Mouse (Mus musculus) kidney, adult 8-10 months (tissue): ENCODE results near the gene Mov10.
"Not testable (repeated sequence)": the region's sequence is repeated elsewhere in the genome, so short reads cannot be mapped to it uniquely, and the experiment has no call there.

ENCODE experiments used
- DNase-seq, 2 experiments: peaks; one replicate each; pipeline ENCODE4 v3.0.0; 2022

The Mov10 gene

GRCm38 (mm10) chr3:104817991-104818748 is at the start of gene Mov10:
Mov10 (minus strand) TSS chr3:104818563.
- DNase-seq: peak; percentile 84 to 87

- not testable (repeated sequence) for DNase-seq
These were observed 48.3 kb upstream of the Mov10 start for GRCm38 (mm10) chr3:104866674-104867073.

- no peak for DNase-seq
These were observed 47.0 kb upstream of the Mov10 start for GRCm38 (mm10) chr3:104865341-104865788.

DNA sequence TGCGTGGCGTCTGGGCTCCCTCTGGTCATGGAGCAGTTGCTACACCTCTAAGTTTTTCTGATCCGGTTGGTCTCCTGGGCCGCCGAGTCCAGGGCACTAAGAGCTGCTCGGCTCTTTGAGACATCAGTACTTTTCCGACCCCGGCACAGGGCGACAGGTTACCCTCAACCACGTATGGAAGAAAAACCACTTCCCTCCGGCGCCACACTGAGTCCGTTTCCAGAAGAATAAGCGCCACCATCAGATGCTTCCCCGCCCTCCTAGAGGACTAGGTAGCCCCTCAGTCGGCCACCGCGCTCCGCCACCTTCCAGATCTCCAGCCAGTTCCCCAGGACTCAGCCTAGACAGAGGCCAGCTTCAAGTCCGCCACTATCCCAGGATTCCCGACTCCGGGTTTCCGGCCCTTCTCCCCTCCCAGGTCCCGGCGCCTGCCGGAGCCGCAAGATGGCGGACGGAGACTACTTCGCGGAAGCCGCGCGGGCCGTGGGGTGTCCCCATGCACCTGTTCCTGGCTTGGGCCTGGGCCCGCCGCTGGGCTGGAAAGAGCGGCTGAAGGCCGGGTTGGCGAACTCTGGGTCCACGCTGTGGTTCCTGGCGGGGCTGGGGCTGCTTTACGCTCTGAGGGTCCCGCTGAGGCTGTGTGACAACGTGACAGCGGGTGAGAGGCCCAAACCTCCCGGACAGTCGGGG is 46.4 kb upstream of the Mov10 start:
- peak; percentile 89 to 90 for DNase-seq

- peak; percentile 89 for DNase-seq
These were observed 45.7 kb upstream of the Mov10 start, which contains the start of the genes St7l and Capza1 for GRCm38 (mm10) chr3:104863786-104864650. St7l (plus strand) TSS chr3:104864005. Capza1 (minus strand) TSS chr3:104864505.

- no peak for DNase-seq
These were observed 40.2 kb upstream of the Mov10 start for GRCm38 (mm10) chr3:104858560-104858959.

GRCm38 (mm10) chr3:104856106-104856505 is 37.7 kb upstream of the Mov10 start:
- no peak for DNase-seq

GRCm38 (mm10) chr3:104854866-104855265 is 36.5 kb upstream of the Mov10 start:
- no peak for DNase-seq

- no peak for DNase-seq
These were observed 36.1 kb upstream of the Mov10 start for GRCm38 (mm10) chr3:104854465-104854864.

DNA sequence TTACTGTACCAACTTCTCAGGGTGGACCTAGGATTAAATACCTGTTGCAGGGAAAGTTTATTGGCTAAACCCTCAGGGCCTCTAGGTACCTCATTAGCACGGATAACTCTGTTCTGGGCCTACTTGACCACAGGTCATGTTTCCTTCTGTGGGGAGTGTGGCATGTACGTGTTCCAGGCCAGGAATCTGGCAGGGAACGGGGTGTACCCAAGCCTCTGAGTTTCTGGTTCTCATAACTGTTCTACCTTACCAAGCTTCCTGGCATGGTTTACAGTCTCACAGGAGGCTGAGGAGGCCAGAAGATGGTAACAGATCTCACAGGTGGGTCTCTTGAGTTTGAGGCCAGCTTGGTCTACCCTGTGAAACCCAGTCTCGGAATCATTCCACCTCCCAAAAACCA is 28.2 kb upstream of the Mov10 start:
- DNase-seq: peak in 1 of 2 experiments; percentile 26

GRCm38 (mm10) chr3:104841049-104841448 is 22.7 kb upstream of the Mov10 start:
- no peak for DNase-seq

- DNase-seq: no peak
These were observed 17.4 kb upstream of the Mov10 start for GRCm38 (mm10) chr3:104835797-104836196.

- no peak for DNase-seq
These were observed 4.0 kb upstream of the Mov10 start for GRCm38 (mm10) chr3:104822413-104822812.

GRCm38 (mm10) chr3:104820426-104820825 is 2.1 kb upstream of the Mov10 start:
- no peak for DNase-seq

- DNase-seq: no peak
These were observed 379 bp upstream of the Mov10 start for GRCm38 (mm10) chr3:104818749-104819134.

DNA sequence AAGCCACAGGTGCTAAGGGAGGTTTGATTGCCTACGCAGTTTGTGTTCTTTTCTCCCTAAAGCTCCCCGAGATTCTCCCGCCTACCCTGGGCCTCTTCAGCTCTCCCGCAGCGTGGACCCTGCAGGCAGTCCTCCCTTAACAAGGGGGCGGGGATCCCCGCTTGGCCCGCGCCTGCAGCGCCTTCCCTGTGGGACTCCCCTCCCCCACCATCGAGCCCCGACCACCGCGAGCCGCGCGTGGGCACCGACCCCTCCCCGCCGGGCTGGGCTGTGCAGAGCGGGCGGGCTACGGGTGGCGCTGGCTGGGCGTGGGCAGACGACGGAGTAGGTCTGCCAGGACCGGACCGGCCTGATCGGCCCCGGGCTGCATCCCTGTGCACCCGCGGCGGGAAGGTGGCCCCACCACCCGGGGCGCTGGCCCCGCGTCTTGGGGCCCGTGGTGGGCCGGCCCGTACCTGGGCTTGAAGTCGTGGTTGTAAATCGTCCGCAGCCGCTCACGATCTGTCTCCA is 827 bp downstream of the Mov10 start:
- DNase-seq: peak in 1 of 2 experiments; percentile 57

DNA sequence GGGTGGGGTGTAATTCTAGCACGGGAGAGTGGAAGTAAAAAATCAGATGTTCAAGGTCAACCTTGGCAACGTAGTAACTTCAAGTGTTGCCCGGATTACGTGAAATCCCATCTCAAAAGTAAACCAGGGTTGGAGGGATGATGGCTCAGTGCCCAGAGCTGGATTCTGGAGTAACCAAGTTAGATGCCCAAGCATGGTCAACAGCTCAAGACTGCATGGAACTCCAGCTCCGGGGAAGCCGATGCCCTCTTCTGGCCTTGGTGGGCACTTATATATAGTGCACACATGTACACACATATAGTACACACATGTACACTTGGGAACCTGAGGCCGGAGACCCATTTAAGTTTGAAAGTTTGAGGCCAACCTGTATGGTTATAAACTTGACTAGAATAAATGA is 2.2 kb downstream of the Mov10 start:
- DNase-seq: no peak

DNA sequence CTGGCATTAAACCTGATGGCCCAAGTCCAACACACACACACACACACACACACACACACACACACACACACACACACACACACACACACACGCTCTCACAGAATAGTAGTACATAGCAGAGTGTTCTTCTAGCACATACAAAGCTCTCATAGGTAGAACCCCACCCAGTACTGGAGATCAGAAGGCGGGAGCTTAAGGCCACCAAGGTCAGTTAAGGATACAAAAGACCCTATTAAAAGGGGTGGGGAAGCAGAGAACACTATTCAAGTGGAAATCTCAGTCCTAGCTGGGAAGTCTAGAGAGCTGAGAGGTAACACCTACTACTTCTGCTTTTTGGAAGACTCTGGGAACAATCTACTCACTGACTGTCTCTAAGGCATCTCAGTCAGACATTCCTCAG is 3.0 kb downstream of the Mov10 start:
- DNase-seq: no peak

GRCm38 (mm10) chr3:104814746-104815145 is 3.6 kb downstream of the Mov10 start:
- DNase-seq: no peak

GRCm38 (mm10) chr3:104813227-104813626 is 5.1 kb downstream of the Mov10 start:
- not testable (repeated sequence) for DNase-seq

GRCm38 (mm10) chr3:104812254-104812653 is 6.1 kb downstream of the Mov10 start:
- no peak for DNase-seq

- no peak for DNase-seq
These were observed 6.6 kb downstream of the Mov10 start for GRCm38 (mm10) chr3:104811752-104812151.

- no peak for DNase-seq
These were observed 12.8 kb downstream of the Mov10 start for GRCm38 (mm10) chr3:104805539-104805938.
